Mouse (Mus musculus): Measurements from ENCODE around the gene Itpr1. TPM values are rescaled to one million over a fixed set of nuclear protein-coding genes. Genes with fewer than 3 reads are reported as not detected.

Itpr1 gene
- polyA plus RNA-seq, 1 experiment from 2014 or later = 15.0 TPM

- no peaks in the 10 kb centered on the region for H3K27me3 ChIP-seq (replicated peaks; ENCODE audit: control insufficient read depth, insufficient read depth, low read length)
- H3K4me1 ChIP-seq (replicated peaks; ENCODE audit: control insufficient read depth, insufficient read depth, low read length) = peaks cover 9% of the 10 kb centered on the region
- peak; percentile 28; the same call in 1 of the 2 replicates for ATAC-seq
- H3K36me3 ChIP-seq (ENCODE audit: control insufficient read depth, insufficient read depth) = no peaks in the 10 kb centered on the region
- no peaks in the 10 kb centered on the region for H3K9me3 ChIP-seq (ENCODE audit: control insufficient read depth, low read length)
- 39% methylated on average over 4 of the region's 4 CpGs for WGBS
- H3K4me3 ChIP-seq (replicated peaks; ENCODE audit: low read length) = no peak overlapping the region
- H3K9ac ChIP-seq (replicated peaks; ENCODE audit: low read depth, low read length) = no peak overlapping the region
- H3K4me2 ChIP-seq (ENCODE audit: low read length) = no peak overlapping the region
- H3K27ac ChIP-seq (ENCODE audit: low read length) = peak overlapping the region; percentile 6; the same call in 1 of the 2 replicates
Observed at GRCm38 (mm10) chr6:108316268-108316824, 103.5 kb downstream of the Itpr1 start.

GRCm38 (mm10) chr6:108316951-108317350 is 104.1 kb downstream of the Itpr1 start:
- no peak for ATAC-seq
- Histone ChIP-seq H3K9ac (replicated peaks; ENCODE audit: low read depth, low read length) (no peak overlapping the region), H3K36me3 (ENCODE audit: control insufficient read depth, insufficient read depth) (no peaks in the 10 kb centered on the region), H3K27me3 (replicated peaks; ENCODE audit: control insufficient read depth, insufficient read depth, low read length) (no peaks in the 10 kb centered on the region), H3K4me2 (ENCODE audit: low read length) (no peak overlapping the region), H3K4me3 (replicated peaks; ENCODE audit: low read length) (no peak overlapping the region), H3K9me3 (ENCODE audit: control insufficient read depth, low read length) (no peaks in the 10 kb centered on the region), H3K27ac (ENCODE audit: low read length) (no peak overlapping the region), H3K4me1 (replicated peaks; ENCODE audit: control insufficient read depth, insufficient read depth, low read length) (peaks cover 12% of the 10 kb centered on the region)
- WGBS = 90% methylated on average over 1 of the region's 1 CpGs

- peak; percentile 86 for ATAC-seq
- Histone ChIP-seq H3K27me3 (replicated peaks; ENCODE audit: control insufficient read depth, insufficient read depth, low read length) (no peaks in the 10 kb centered on the region), H3K9me3 (ENCODE audit: control insufficient read depth, low read length) (no peaks in the 10 kb centered on the region), H3K4me1 (replicated peaks; ENCODE audit: control insufficient read depth, insufficient read depth, low read length) (peaks cover 6% of the 10 kb centered on the region; the same call in 1 of the 2 replicates), H3K4me3 (replicated peaks; ENCODE audit: low read length) (no peak overlapping the region), H3K4me2 (ENCODE audit: low read length) (no peak overlapping the region), H3K36me3 (ENCODE audit: control insufficient read depth, insufficient read depth) (no peaks in the 10 kb centered on the region), H3K27ac (ENCODE audit: low read length) (peak overlapping the region; percentile 31; the same call in 1 of the 2 replicates), H3K9ac (replicated peaks; ENCODE audit: low read depth, low read length) (no peak overlapping the region)
- 74% methylated on average over 2 of the region's 2 CpGs for WGBS
Observed at GRCm38 (mm10) chr6:108321653-108322052, 108.8 kb downstream of the Itpr1 start.

GRCm38 (mm10) chr6:108324464-108325025 is 111.6 kb downstream of the Itpr1 start:
- no peak overlapping the region for H3K4me2 ChIP-seq (ENCODE audit: low read length)
- whole genome bisulfite sequencing = 87% methylated on average over 6 of the region's 6 CpGs
- no peak for ATAC-seq
- H3K9me3 ChIP-seq (ENCODE audit: control insufficient read depth, low read length) = no peaks in the 10 kb centered on the region
- no peaks in the 10 kb centered on the region for H3K27me3 ChIP-seq (replicated peaks; ENCODE audit: control insufficient read depth, insufficient read depth, low read length)
- H3K4me3 ChIP-seq (replicated peaks; ENCODE audit: low read length) = no peak overlapping the region
- no peak overlapping the region for H3K27ac ChIP-seq (ENCODE audit: low read length)
- H3K36me3 ChIP-seq (ENCODE audit: control insufficient read depth, insufficient read depth) = no peaks in the 10 kb centered on the region
- peaks cover 6% of the 10 kb centered on the region; the same call in 1 of the 2 replicates for H3K4me1 ChIP-seq (replicated peaks; ENCODE audit: control insufficient read depth, insufficient read depth, low read length)
- H3K9ac ChIP-seq (replicated peaks; ENCODE audit: low read depth, low read length) = no peak overlapping the region

- H3K4me3 ChIP-seq (replicated peaks; ENCODE audit: low read length) = no peak overlapping the region
- H3K27ac ChIP-seq (ENCODE audit: low read length) = no peak overlapping the region
- no peak overlapping the region for H3K4me2 ChIP-seq (ENCODE audit: low read length)
- H3K27me3 ChIP-seq (replicated peaks; ENCODE audit: control insufficient read depth, insufficient read depth, low read length) = no peaks in the 10 kb centered on the region
- no peak for ATAC-seq
- no peaks in the 10 kb centered on the region for H3K9me3 ChIP-seq (ENCODE audit: control insufficient read depth, low read length)
- peaks cover 6% of the 10 kb centered on the region; the same call in 1 of the 2 replicates for H3K4me1 ChIP-seq (replicated peaks; ENCODE audit: control insufficient read depth, insufficient read depth, low read length)
- H3K36me3 ChIP-seq (ENCODE audit: control insufficient read depth, insufficient read depth) = no peaks in the 10 kb centered on the region
- 92% methylated on average over 10 of the region's 10 CpGs for WGBS
- no peak overlapping the region for H3K9ac ChIP-seq (replicated peaks; ENCODE audit: low read depth, low read length)
Observed at GRCm38 (mm10) chr6:108325400-108325799, 112.5 kb downstream of the Itpr1 start.

GRCm38 (mm10) chr6:108325948-108326411 is 113.1 kb downstream of the Itpr1 start:
- Histone ChIP-seq H3K4me3 (replicated peaks; ENCODE audit: low read length) (no peak overlapping the region), H3K4me1 (replicated peaks; ENCODE audit: control insufficient read depth, insufficient read depth, low read length) (peaks cover 6% of the 10 kb centered on the region; the same call in 1 of the 2 replicates), H3K27ac (ENCODE audit: low read length) (no peak overlapping the region), H3K9ac (replicated peaks; ENCODE audit: low read depth, low read length) (no peak overlapping the region), H3K27me3 (replicated peaks; ENCODE audit: control insufficient read depth, insufficient read depth, low read length) (no peaks in the 10 kb centered on the region), H3K9me3 (ENCODE audit: control insufficient read depth, low read length) (no peaks in the 10 kb centered on the region), H3K36me3 (ENCODE audit: control insufficient read depth, insufficient read depth) (no peaks in the 10 kb centered on the region), H3K4me2 (ENCODE audit: low read length) (no peak overlapping the region)
- 93% methylated on average over 12 of the region's 12 CpGs for WGBS
- ATAC-seq = no peak

GRCm38 (mm10) chr6:108326751-108327161 is 113.9 kb downstream of the Itpr1 start:
- Histone ChIP-seq H3K27me3 (replicated peaks; ENCODE audit: control insufficient read depth, insufficient read depth, low read length) (no peaks in the 10 kb centered on the region), H3K9me3 (ENCODE audit: control insufficient read depth, low read length) (no peaks in the 10 kb centered on the region), H3K36me3 (ENCODE audit: control insufficient read depth, insufficient read depth) (no peaks in the 10 kb centered on the region), H3K27ac (ENCODE audit: low read length) (no peak overlapping the region), H3K4me1 (replicated peaks; ENCODE audit: control insufficient read depth, insufficient read depth, low read length) (no peaks in the 10 kb centered on the region), H3K4me3 (replicated peaks; ENCODE audit: low read length) (no peak overlapping the region), H3K9ac (replicated peaks; ENCODE audit: low read depth, low read length) (no peak overlapping the region), H3K4me2 (ENCODE audit: low read length) (no peak overlapping the region)
- WGBS = 72% methylated on average over 10 of the region's 10 CpGs
- no peak for ATAC-seq

GRCm38 (mm10) chr6:108327561-108327960 is 114.7 kb downstream of the Itpr1 start:
- no peak overlapping the region for H3K4me2 ChIP-seq (ENCODE audit: low read length)
- no peaks in the 10 kb centered on the region for H3K9me3 ChIP-seq (ENCODE audit: control insufficient read depth, low read length)
- 83% methylated on average over 6 of the region's 6 CpGs for WGBS
- no peak overlapping the region for H3K4me3 ChIP-seq (replicated peaks; ENCODE audit: low read length)
- H3K4me1 ChIP-seq (replicated peaks; ENCODE audit: control insufficient read depth, insufficient read depth, low read length) = no peaks in the 10 kb centered on the region
- no peaks in the 10 kb centered on the region for H3K36me3 ChIP-seq (ENCODE audit: control insufficient read depth, insufficient read depth)
- H3K27me3 ChIP-seq (replicated peaks; ENCODE audit: control insufficient read depth, insufficient read depth, low read length) = no peaks in the 10 kb centered on the region
- H3K27ac ChIP-seq (ENCODE audit: low read length) = no peak overlapping the region
- H3K9ac ChIP-seq (replicated peaks; ENCODE audit: low read depth, low read length) = no peak overlapping the region
- no peak for ATAC-seq

- H3K27me3 ChIP-seq (replicated peaks; ENCODE audit: control insufficient read depth, insufficient read depth, low read length) = no peaks in the 10 kb centered on the region
- no peak overlapping the region for H3K27ac ChIP-seq (ENCODE audit: low read length)
- WGBS = 88% methylated on average over 7 of the region's 7 CpGs
- no peaks in the 10 kb centered on the region for H3K4me1 ChIP-seq (replicated peaks; ENCODE audit: control insufficient read depth, insufficient read depth, low read length)
- no peak overlapping the region for H3K4me3 ChIP-seq (replicated peaks; ENCODE audit: low read length)
- no peaks in the 10 kb centered on the region for H3K9me3 ChIP-seq (ENCODE audit: control insufficient read depth, low read length)
- no peaks in the 10 kb centered on the region for H3K36me3 ChIP-seq (ENCODE audit: control insufficient read depth, insufficient read depth)
- H3K9ac ChIP-seq (replicated peaks; ENCODE audit: low read depth, low read length) = no peak overlapping the region
- H3K4me2 ChIP-seq (ENCODE audit: low read length) = no peak overlapping the region
- no peak for ATAC-seq
Observed at GRCm38 (mm10) chr6:108328296-108328695, 115.4 kb downstream of the Itpr1 start.
